Mouse (Mus musculus): ENCODE measurements around the gene Myh11. TPM values are rescaled to one million over a fixed set of nuclear protein-coding genes. Genes with fewer than 3 reads are reported as not detected.

Myh11 gene
- polyA plus RNA-seq, 2 experiments, result 0.32 to 0.46 TPM

GRCm38 (mm10) chr16:14312914-14313313 is 21.7 kb upstream of the Myh11 start:
- Histone ChIP-seq H3K4me1 (replicated peaks; ENCODE audit: control insufficient read depth in 2 of 2, insufficient read depth in 2 of 2, low read length in 1 of 2) (peaks cover 36 to 37% of the 10 kb centered on the region in 2 experiments), H3K4me2 (ENCODE audit: low read depth) (no peak overlapping the region), H3K27ac (no peak overlapping the region), H3K9me3 (ENCODE audit: control insufficient read depth, low read length) (no peaks in the 10 kb centered on the region), H3K4me3 (ENCODE audit: insufficient read depth in 1 of 2, low read depth in 2 of 2, low read length in 2 of 2) (no peak overlapping the region), H3K27me3 (ENCODE audit: control insufficient read depth, insufficient read depth, low read length) (no peaks in the 10 kb centered on the region), H3K9ac (replicated peaks) (no peak overlapping the region), H3K36me3 (replicated peaks; ENCODE audit: control insufficient read depth, insufficient read depth, low read depth) (peaks cover 17% of the 10 kb centered on the region)
- no peak for TF ChIP-seq CTCF (IDR thresholded peaks at IDR 0.05; ENCODE audit: low read depth)
- no peak for TF ChIP-seq EP300 (IDR thresholded peaks at IDR 0.05; ENCODE audit: low read depth)
- DNase-seq (ENCODE audit: low read depth in 3 of 3, low spot score in 3 of 3) (no peak), ATAC-seq (ENCODE audit: insufficient read depth) (no peak)
- 84% methylated on average over 7 of the region's 7 CpGs for whole genome bisulfite sequencing (ENCODE audit: insufficient replicate concordance)

GRCm38 (mm10) chr16:14311371-14311770 is 20.2 kb upstream of the Myh11 start:
- DNase-seq (ENCODE audit: low read depth in 3 of 3, low spot score in 3 of 3), result peak in 1 of 3 experiments; percentile 47
- Histone ChIP-seq H3K36me3 (replicated peaks; ENCODE audit: control insufficient read depth, insufficient read depth, low read depth) (peaks cover 17% of the 10 kb centered on the region), H3K9ac (replicated peaks) (no peak overlapping the region), H3K4me2 (ENCODE audit: low read depth) (no peak overlapping the region), H3K27ac (no peak overlapping the region), H3K4me3 (ENCODE audit: insufficient read depth in 1 of 2, low read depth in 2 of 2, low read length in 2 of 2) (no peak overlapping the region), H3K9me3 (ENCODE audit: control insufficient read depth, low read length) (no peaks in the 10 kb centered on the region), H3K4me1 (replicated peaks; ENCODE audit: control insufficient read depth in 2 of 2, insufficient read depth in 2 of 2, low read length in 1 of 2) (peaks cover 44 to 49% of the 10 kb centered on the region in 2 experiments), H3K27me3 (ENCODE audit: control insufficient read depth, insufficient read depth, low read length) (no peaks in the 10 kb centered on the region)
- 29% methylated on average over 6 of the region's 6 CpGs for WGBS (ENCODE audit: insufficient replicate concordance)
- TF ChIP-seq CTCF (IDR thresholded peaks at IDR 0.05; ENCODE audit: low read depth) (peak; percentile 93), EP300 (IDR thresholded peaks at IDR 0.05; ENCODE audit: low read depth) (no peak)
- ATAC-seq (ENCODE audit: insufficient read depth), result no peak

- H3K27ac ChIP-seq, result peak overlapping the region; percentile 74
- TF ChIP-seq CTCF (IDR thresholded peaks at IDR 0.05; ENCODE audit: low read depth), result no peak
- peak; percentile 59; the same call in 1 of the 2 replicates for TF ChIP-seq EP300 (IDR thresholded peaks at IDR 0.05; ENCODE audit: low read depth)
- H3K4me2 ChIP-seq (ENCODE audit: low read depth), result peak overlapping the region; percentile 57
- H3K4me3 ChIP-seq (ENCODE audit: insufficient read depth in 1 of 2, low read depth in 2 of 2, low read length in 2 of 2), result no peak overlapping the region
- peak in 1 of 3 experiments; percentile 41 for DNase-seq (ENCODE audit: low read depth in 3 of 3, low spot score in 3 of 3)
- ATAC-seq (ENCODE audit: insufficient read depth), result peak; percentile 57
- 8% methylated on average over 3 of the region's 3 CpGs for WGBS (ENCODE audit: insufficient replicate concordance)
- H3K27me3 ChIP-seq (ENCODE audit: control insufficient read depth, insufficient read depth, low read length), result no peaks in the 10 kb centered on the region
- peaks cover 24% of the 10 kb centered on the region for H3K36me3 ChIP-seq (replicated peaks; ENCODE audit: control insufficient read depth, insufficient read depth, low read depth)
- no peaks in the 10 kb centered on the region for H3K9me3 ChIP-seq (ENCODE audit: control insufficient read depth, low read length)
- H3K4me1 ChIP-seq (replicated peaks; ENCODE audit: control insufficient read depth in 2 of 2, insufficient read depth in 2 of 2, low read length in 1 of 2), result peaks cover 40 to 43% of the 10 kb centered on the region in 2 experiments
- H3K9ac ChIP-seq (replicated peaks), result peak overlapping the region; percentile 50
Observed at GRCm38 (mm10) chr16:14309833-14310232, 18.7 kb upstream of the Myh11 start.

GRCm38 (mm10) chr16:14308245-14309073 is 17.3 kb upstream of the Myh11 start:
- peak overlapping the region; percentile 96 for H3K27ac ChIP-seq
- H3K9ac ChIP-seq (replicated peaks), result peak overlapping the region; percentile 63
- H3K4me1 ChIP-seq (replicated peaks; ENCODE audit: control insufficient read depth in 2 of 2, insufficient read depth in 2 of 2, low read length in 1 of 2), result peaks cover 40 to 43% of the 10 kb centered on the region in 2 experiments
- peak overlapping the region; percentile 33 to 39; a peak in 3 of 4 replicates for H3K4me3 ChIP-seq (ENCODE audit: insufficient read depth in 1 of 2, low read depth in 2 of 2, low read length in 2 of 2)
- WGBS (ENCODE audit: insufficient replicate concordance), result 15% methylated on average over 6 of the region's 6 CpGs
- ATAC-seq (ENCODE audit: insufficient read depth) (peak; percentile 92), DNase-seq (ENCODE audit: low read depth in 3 of 3, low spot score in 3 of 3) (peak; percentile 72 to 81 (median 73))
- peak; percentile 89 for TF ChIP-seq EP300 (IDR thresholded peaks at IDR 0.05; ENCODE audit: low read depth)
- TF ChIP-seq CTCF (IDR thresholded peaks at IDR 0.05; ENCODE audit: low read depth), result peak; percentile 60
- no peaks in the 10 kb centered on the region for H3K9me3 ChIP-seq (ENCODE audit: control insufficient read depth, low read length)
- no peaks in the 10 kb centered on the region for H3K27me3 ChIP-seq (ENCODE audit: control insufficient read depth, insufficient read depth, low read length)
- peak overlapping the region; percentile 72 for H3K4me2 ChIP-seq (ENCODE audit: low read depth)
- peaks cover 25% of the 10 kb centered on the region for H3K36me3 ChIP-seq (replicated peaks; ENCODE audit: control insufficient read depth, insufficient read depth, low read depth)

GRCm38 (mm10) chr16:14307373-14307772 is 16.2 kb upstream of the Myh11 start:
- peak overlapping the region; percentile 72 for H3K4me2 ChIP-seq (ENCODE audit: low read depth)
- H3K9ac ChIP-seq (replicated peaks), result peak overlapping the region; percentile 40; the same call in 1 of the 2 replicates
- WGBS (ENCODE audit: insufficient replicate concordance), result 9% methylated on average over 1 of the region's 1 CpGs
- no peak overlapping the region for H3K4me3 ChIP-seq (ENCODE audit: insufficient read depth in 1 of 2, low read depth in 2 of 2, low read length in 2 of 2)
- H3K9me3 ChIP-seq (ENCODE audit: control insufficient read depth, low read length), result no peaks in the 10 kb centered on the region
- peak in 2 of 3 experiments; percentile 43 to 55 for DNase-seq (ENCODE audit: low read depth in 3 of 3, low spot score in 3 of 3)
- peak; percentile 44 for ATAC-seq (ENCODE audit: insufficient read depth)
- H3K27me3 ChIP-seq (ENCODE audit: control insufficient read depth, insufficient read depth, low read length), result no peaks in the 10 kb centered on the region
- peaks cover 20% of the 10 kb centered on the region for H3K36me3 ChIP-seq (replicated peaks; ENCODE audit: control insufficient read depth, insufficient read depth, low read depth)
- peak overlapping the region; percentile 96 for H3K27ac ChIP-seq
- no peak for TF ChIP-seq CTCF (IDR thresholded peaks at IDR 0.05; ENCODE audit: low read depth)
- TF ChIP-seq EP300 (IDR thresholded peaks at IDR 0.05; ENCODE audit: low read depth), result peak; percentile 68
- peaks cover 40 to 43% of the 10 kb centered on the region in 2 experiments for H3K4me1 ChIP-seq (replicated peaks; ENCODE audit: control insufficient read depth in 2 of 2, insufficient read depth in 2 of 2, low read length in 1 of 2)
